Mouse (Mus musculus): ENCODE results near the gene Esd. TPM values are rescaled to one million over a fixed set of nuclear protein-coding genes. Genes with fewer than 3 reads are reported as not detected.

The Esd gene
- 509 and 883 TPM in 2 replicates for polyA plus RNA-seq (2011; ENCODE audit: insufficient read length, low read depth, missing spikeins)

DNA sequence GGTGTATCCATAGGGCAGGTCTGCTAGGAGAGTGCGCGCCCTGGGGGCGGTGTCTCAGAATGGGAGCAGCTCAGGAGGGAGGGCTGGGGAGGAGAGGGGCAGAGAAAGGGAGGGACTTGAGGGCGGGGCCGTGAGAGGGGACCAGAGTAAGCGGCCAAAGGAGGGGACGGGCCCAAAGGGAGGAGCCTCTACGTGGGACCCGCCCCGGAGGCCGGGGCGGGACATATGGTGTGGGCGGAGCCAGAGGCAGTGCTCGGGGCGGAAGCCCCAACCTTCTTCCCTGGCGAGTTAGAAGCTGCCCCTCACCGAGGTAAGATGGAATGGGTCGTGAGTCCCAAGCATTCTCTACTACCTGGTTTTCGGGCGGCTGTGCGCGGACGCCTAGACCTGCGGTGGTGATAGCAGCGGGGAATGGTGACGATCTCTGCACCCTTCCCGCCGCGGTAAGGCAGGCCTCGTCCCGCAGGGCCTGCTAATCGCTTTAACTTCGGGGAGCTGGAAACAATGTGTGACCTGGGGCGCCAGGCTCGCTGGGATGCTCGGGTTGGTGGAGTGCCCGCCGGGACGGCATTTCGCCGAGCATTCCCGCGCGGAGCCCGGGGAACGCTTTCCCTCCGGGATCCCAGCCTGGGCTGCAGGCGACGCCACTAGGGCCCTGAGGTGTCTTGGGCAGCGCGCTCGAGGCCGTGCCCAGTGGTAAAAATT lies at the start of gene Esd:
Gene Esd, plus strand, starts transcription at position 219 of the 705 bp plus-strand sequence.
- TF ChIP-seq POLR2A (IDR thresholded peaks at IDR 0.05; ENCODE audit: low read depth, low read length) (peak; percentile 96), CTCF (IDR thresholded peaks at IDR 0.05; ENCODE audit: borderline replicate concordance, insufficient read depth, low read length) (no peak)
- peak within 1 kb of the TSS; percentile 81 for H3K27ac ChIP-seq (ENCODE audit: insufficient read depth, low read length)
- H3K4me3 ChIP-seq (ENCODE audit: insufficient read depth, low read length) = peak within 1 kb of the TSS; percentile 71
- peaks cover 3% of the 10 kb centered on the region; the same call in 1 of the 2 replicates for H3K4me1 ChIP-seq (ENCODE audit: control insufficient read depth, insufficient read depth, low read length)

DNA sequence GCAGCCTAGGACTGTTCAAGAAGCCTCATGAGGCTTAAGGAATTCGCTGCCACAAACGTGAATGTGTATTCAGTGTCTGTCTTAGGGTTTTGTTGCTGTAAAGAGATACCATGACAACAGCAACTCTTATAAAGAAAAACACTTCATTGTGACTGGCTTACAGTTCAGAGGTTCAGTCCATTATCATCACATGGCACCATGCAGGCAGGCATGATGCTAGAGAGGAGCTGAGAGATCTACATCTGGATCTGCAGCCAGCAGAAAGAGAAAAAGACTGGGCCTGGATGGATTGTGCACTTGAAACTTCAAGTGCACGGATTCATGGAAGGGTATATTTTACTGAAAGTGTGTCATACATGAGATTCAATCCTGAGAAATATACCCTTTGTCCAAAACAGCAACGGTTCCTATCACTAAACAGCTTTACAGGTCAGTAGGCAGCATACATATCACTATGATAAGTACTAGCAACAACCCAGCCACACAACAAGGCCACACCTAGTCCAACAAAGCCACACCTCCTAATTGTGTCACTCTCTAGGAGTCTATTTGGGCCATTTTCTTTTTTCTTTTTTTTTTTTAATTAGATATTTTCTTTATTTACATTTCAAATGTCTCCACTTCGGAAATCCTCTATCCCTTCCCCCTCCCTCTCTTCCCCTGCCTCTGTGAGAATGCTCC lies 47.7 kb upstream of the Esd start:
- no peak overlapping the region for H3K27ac ChIP-seq (ENCODE audit: insufficient read depth, low read length)
- no peak for TF ChIP-seq POLR2A (IDR thresholded peaks at IDR 0.05; ENCODE audit: low read depth, low read length)
- no peak for TF ChIP-seq CTCF (IDR thresholded peaks at IDR 0.05; ENCODE audit: borderline replicate concordance, insufficient read depth, low read length)
- no peaks in the 10 kb centered on the region for H3K4me1 ChIP-seq (ENCODE audit: control insufficient read depth, insufficient read depth, low read length)
- no peak overlapping the region for H3K4me3 ChIP-seq (ENCODE audit: insufficient read depth, low read length)

DNA sequence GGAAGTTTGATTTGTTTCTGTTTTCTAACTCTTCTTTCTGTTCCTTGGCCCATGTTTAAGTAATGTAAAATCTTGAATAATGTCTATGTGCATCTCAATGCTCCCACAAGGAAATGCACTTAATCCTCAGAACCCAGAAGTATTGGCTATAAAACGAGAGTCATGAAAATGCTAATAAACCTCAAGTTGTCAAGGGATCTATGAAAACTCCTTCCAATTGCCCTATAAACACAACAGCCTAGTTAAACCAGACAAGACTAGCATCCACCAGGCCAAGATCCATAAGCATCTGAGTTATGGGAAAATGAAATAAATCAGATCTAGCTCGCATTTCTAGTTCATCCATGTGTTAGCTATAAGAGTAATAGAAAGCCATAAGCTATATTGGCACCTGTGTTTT lies 40.1 kb upstream of the Esd start:
- Histone ChIP-seq H3K4me1 (ENCODE audit: control insufficient read depth, insufficient read depth, low read length) (peaks cover 3% of the 10 kb centered on the region), H3K27ac (ENCODE audit: insufficient read depth, low read length) (no peak overlapping the region), H3K4me3 (ENCODE audit: insufficient read depth, low read length) (no peak overlapping the region)
- TF ChIP-seq CTCF (IDR thresholded peaks at IDR 0.05; ENCODE audit: borderline replicate concordance, insufficient read depth, low read length) = no peak
- TF ChIP-seq POLR2A (IDR thresholded peaks at IDR 0.05; ENCODE audit: low read depth, low read length) = no peak

DNA sequence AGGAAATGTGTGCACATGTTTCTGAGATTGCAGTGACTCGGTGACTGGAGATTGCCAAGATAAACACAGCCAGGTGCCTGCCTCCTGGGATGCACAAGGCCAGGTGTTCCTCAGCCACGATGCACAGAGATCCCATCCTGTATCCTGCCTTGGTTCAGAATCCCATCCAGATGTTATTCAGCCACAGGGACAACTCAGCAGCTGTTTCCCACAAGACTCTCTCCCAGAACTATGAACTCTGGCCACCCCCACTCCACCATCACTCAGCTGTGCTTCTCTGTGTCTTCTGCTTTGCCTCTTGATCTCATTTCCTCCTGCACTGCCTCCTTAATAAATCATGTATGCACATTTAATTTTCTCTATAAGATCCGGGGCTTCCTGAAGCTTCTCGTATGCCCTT lies 35.3 kb upstream of the Esd start:
- H3K4me1 ChIP-seq (ENCODE audit: control insufficient read depth, insufficient read depth, low read length) = peaks cover 12% of the 10 kb centered on the region
- H3K4me3 ChIP-seq (ENCODE audit: insufficient read depth, low read length) = no peak overlapping the region
- TF ChIP-seq CTCF (IDR thresholded peaks at IDR 0.05; ENCODE audit: borderline replicate concordance, insufficient read depth, low read length) = no peak
- TF ChIP-seq POLR2A (IDR thresholded peaks at IDR 0.05; ENCODE audit: low read depth, low read length) = no peak
- H3K27ac ChIP-seq (ENCODE audit: insufficient read depth, low read length) = 0 out of 2 replicates have a peak overlapping the region, but pooled peaks have one; percentile 6

DNA sequence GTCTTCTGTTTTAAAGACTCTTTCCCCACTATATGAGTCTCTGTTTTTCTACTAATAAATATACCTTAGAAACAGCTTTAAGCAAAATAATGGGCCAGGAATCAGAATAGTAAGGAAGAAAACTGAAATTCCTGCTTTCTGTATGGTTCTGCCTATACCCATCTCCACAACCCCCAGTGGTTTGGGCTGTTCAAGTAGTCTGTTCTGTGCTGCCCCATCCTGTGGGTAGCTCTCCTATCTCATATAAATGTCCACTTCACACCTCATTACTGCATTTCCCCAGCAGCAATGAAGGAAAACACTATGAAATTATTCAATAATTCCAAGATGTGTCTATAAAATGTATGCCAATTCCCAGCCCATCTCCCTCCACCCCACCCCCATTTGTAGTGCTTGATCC lies 34.7 kb upstream of the Esd start:
- TF ChIP-seq CTCF (IDR thresholded peaks at IDR 0.05; ENCODE audit: borderline replicate concordance, insufficient read depth, low read length) (no peak), POLR2A (IDR thresholded peaks at IDR 0.05; ENCODE audit: low read depth, low read length) (no peak)

DNA sequence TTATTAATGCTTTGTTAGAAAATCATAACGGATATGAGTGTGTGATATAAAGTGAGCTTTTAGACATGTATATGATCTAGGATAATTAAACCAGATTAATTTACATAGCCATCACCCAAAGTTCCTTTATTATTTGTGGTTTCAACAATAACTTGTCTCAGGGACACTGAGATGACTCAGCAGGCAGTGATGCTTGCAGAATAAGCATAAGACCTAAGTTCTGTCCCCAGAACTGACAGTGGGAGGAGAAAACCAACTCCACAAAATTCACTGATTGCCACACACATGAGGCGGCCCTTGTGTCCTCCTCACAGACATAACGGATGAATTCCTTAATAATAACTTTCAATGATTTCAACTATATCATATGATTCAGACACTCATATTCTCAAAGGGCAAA lies 32.9 kb upstream of the Esd start:
- H3K4me1 ChIP-seq (ENCODE audit: control insufficient read depth, insufficient read depth, low read length) = peaks cover 12% of the 10 kb centered on the region
- TF ChIP-seq CTCF (IDR thresholded peaks at IDR 0.05; ENCODE audit: borderline replicate concordance, insufficient read depth, low read length) (no peak), POLR2A (IDR thresholded peaks at IDR 0.05; ENCODE audit: low read depth, low read length) (no peak)
- H3K27ac ChIP-seq (ENCODE audit: insufficient read depth, low read length) = no peak overlapping the region

More for the DNA sequence above, 34.7 kb upstream of the Esd start:
- Histone ChIP-seq H3K27ac (ENCODE audit: insufficient read depth, low read length) (no peak overlapping the region), H3K4me3 (ENCODE audit: insufficient read depth, low read length) (no peak overlapping the region), H3K4me1 (ENCODE audit: control insufficient read depth, insufficient read depth, low read length) (peaks cover 12% of the 10 kb centered on the region)

DNA sequence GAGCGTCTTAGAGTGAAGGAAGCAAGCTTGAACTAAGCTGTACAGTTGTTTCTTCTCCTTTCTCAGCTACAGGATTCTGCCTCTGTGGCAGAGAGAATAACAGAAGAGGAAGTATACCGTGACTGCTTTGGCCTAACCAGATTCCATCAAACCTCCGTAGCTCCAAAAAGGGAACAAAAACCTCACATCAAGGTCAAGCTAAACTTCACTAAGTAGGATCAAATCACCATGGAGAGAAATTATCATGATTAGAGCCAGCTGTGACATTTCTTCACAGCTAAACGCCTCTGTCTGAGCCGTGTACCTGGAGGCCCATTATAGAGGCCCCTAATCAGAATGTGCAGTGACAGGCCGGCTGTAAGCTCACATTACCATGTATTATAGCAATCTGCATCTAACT lies 28.2 kb upstream of the Esd start:
- Histone ChIP-seq H3K27ac (ENCODE audit: insufficient read depth, low read length) (no peak overlapping the region), H3K4me1 (ENCODE audit: control insufficient read depth, insufficient read depth, low read length) (peaks cover 4% of the 10 kb centered on the region; the same call in 1 of the 2 replicates), H3K4me3 (ENCODE audit: insufficient read depth, low read length) (no peak overlapping the region)
- TF ChIP-seq CTCF (IDR thresholded peaks at IDR 0.05; ENCODE audit: borderline replicate concordance, insufficient read depth, low read length) = no peak
- no peak for TF ChIP-seq POLR2A (IDR thresholded peaks at IDR 0.05; ENCODE audit: low read depth, low read length)

More for the DNA sequence above, 32.9 kb upstream of the Esd start:
- no peak overlapping the region for H3K4me3 ChIP-seq (ENCODE audit: insufficient read depth, low read length)

DNA sequence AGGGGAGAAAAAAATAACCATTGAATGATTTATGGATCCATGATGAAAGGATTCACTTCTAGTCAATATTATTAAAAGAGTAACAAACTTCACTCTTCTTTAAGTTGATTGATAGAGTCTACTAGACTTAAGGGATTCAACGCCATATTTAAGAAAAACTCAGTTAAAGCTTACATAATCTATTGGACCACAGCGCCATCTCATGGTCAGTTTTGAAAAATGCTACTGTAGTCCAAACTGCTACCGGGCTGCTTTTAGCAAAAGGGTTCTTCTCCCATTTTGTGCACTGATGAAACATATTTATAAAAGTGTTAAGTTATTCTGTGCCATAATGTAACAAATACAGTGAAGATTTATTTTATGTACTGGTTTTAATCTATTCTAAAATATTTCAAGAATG lies 23.0 kb upstream of the Esd start:
- H3K27ac ChIP-seq (ENCODE audit: insufficient read depth, low read length) = no peak overlapping the region
- no peak for TF ChIP-seq CTCF (IDR thresholded peaks at IDR 0.05; ENCODE audit: borderline replicate concordance, insufficient read depth, low read length)
- no peak for TF ChIP-seq POLR2A (IDR thresholded peaks at IDR 0.05; ENCODE audit: low read depth, low read length)

DNA sequence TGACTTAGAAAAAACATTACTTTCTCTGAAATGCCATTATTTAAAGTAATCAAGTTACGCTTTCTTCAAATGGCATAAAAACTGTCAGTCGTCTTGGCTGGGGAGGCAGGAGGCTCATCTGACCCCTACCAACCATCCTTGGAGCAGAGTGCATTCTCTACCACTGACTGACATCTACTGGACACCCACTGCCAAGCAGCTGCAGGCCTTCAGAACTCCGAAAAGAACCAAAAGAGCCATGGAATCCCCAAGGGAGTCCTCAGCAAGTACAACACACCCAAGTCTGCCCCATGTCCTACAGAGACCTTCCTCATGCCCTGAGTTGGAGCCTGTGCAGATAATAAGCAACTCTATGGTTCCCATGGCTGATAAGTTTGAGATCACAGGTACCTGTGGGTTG lies 8.6 kb upstream of the Esd start:
- no peak overlapping the region for H3K4me3 ChIP-seq (ENCODE audit: insufficient read depth, low read length)
- peak; percentile 35; the same call in 1 of the 2 replicates for TF ChIP-seq CTCF (IDR thresholded peaks at IDR 0.05; ENCODE audit: borderline replicate concordance, insufficient read depth, low read length)
- TF ChIP-seq POLR2A (IDR thresholded peaks at IDR 0.05; ENCODE audit: low read depth, low read length) = no peak
- no peak overlapping the region for H3K27ac ChIP-seq (ENCODE audit: insufficient read depth, low read length)
- no peaks in the 10 kb centered on the region for H3K4me1 ChIP-seq (ENCODE audit: control insufficient read depth, insufficient read depth, low read length)

More for the DNA sequence above, 23.0 kb upstream of the Esd start:
- Histone ChIP-seq H3K4me1 (ENCODE audit: control insufficient read depth, insufficient read depth, low read length) (no peaks in the 10 kb centered on the region), H3K4me3 (ENCODE audit: insufficient read depth, low read length) (no peak overlapping the region)

Measured in embryonic fibroblast, embryonic 13.5 days (primary cell).